ENCODE assay signal across 8 mouse cellular contexts in the genomic region with DNA sequence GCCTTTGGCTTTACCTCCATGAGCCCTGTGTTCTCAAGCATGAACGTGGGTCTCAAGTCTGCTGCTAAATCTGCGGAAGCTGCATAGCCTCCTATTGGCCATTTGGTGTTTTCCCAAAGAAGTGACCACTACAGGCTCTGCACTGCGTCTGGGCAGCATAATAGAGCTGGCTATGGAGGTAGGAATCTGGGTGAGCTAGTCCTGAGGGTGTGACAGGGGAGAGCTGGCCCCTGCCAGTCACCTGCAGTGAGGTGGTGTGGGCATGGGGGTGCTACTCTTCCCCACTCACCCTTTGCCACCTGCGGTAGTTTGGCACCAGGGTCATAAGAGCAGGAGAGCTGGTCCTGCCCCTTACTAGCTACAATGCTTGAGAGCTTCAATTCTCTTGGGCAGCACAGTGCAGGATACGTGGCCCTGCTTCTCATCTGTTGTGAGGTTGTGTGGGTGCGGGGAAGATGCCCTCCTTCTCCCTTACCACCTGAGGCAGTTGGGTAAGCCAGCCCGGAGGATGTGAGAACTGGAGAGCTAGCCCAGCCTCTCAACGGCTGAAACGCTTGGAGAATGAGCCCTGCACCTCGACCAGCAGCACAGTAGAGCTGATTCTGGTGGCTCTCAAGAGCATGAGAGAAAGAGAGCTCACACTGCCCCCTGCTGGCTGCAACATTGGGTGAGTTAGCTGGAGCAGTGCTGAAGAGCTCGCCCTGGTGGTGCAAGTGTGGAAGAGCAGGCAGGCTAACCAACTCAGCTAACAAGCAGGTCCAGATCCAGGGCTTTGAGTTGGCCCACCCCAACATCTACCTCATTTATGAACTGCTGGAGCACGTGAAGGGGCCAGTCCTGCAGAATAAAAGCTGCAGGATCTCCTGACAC. TPM values are rescaled to one million over a fixed set of nuclear protein-coding genes. Genes with fewer than 3 reads are reported as not detected.
A peak's percentile ranks its signal among the peaks of the same experiment; 100 is the strongest.
DNase-seq lines count a peak whose midpoint lies in the region; ATAC-seq and TF ChIP-seq lines count a peak whose summit lies in the region.

No protein-coding gene starts in this region.

- peaks cover 3% of the 10 kb centered on the region; the same call in 1 of the 2 replicates for H3K4me1 ChIP-seq in bone marrow, adult 2 months (ENCODE audit: control insufficient read depth, insufficient read depth, low read length)
- no peaks in the 10 kb centered on the region for H3K4me1 ChIP-seq in embryonic fibroblast, embryonic 13.5 days (ENCODE audit: control insufficient read depth, insufficient read depth, low read length)
- H3K4me1 ChIP-seq in heart, embryonic 10.5 days, result no peaks in the 10 kb centered on the region
- H3K4me1 ChIP-seq in kidney, embryonic 16.5 days (ENCODE audit: insufficient read depth, low read length), result no peaks in the 10 kb centered on the region
- H3K4me1 ChIP-seq in liver, adult 2 months (ENCODE audit: control insufficient read depth, insufficient read depth, low read length), result no peaks in the 10 kb centered on the region
- H3K4me1 ChIP-seq in neural tube, embryonic 11.5 days (ENCODE audit: control insufficient read depth, insufficient read depth, low read length), result no peaks in the 10 kb centered on the region
- no peaks in the 10 kb centered on the region for H3K4me1 ChIP-seq in stomach, postnatal 0 days (replicated peaks; ENCODE audit: control insufficient read depth, insufficient read depth)

- TF ChIP-seq CTCF in bone marrow, adult 2 months (IDR thresholded peaks at IDR 0.05; ENCODE audit: control insufficient read depth, insufficient read depth, low read length), result peak; percentile 99
- peak; percentile 97 for TF ChIP-seq CTCF in embryonic fibroblast, embryonic 13.5 days (IDR thresholded peaks at IDR 0.05; ENCODE audit: borderline replicate concordance, insufficient read depth, low read length)
- peak; percentile 100 for TF ChIP-seq CTCF in liver, adult 2 months (IDR thresholded peaks at IDR 0.05; ENCODE audit: low read depth, low read length)
- TF ChIP-seq CTCF in stomach, postnatal 0 days (IDR thresholded peaks at IDR 0.05; ENCODE audit: low read depth), result peak; percentile 100

- no peak overlapping the region for H3K4me3 ChIP-seq in bone marrow, adult 2 months (replicated peaks; ENCODE audit: control insufficient read depth, low read depth, low read length)
- H3K4me3 ChIP-seq in embryonic fibroblast, embryonic 13.5 days (ENCODE audit: insufficient read depth, low read length), result no peak overlapping the region
- no peak overlapping the region for H3K4me3 ChIP-seq in heart, embryonic 10.5 days
- H3K4me3 ChIP-seq in kidney, embryonic 16.5 days (ENCODE audit: low read length), result no peak overlapping the region
- no peak overlapping the region for H3K4me3 ChIP-seq in liver, adult 2 months (ENCODE audit: insufficient read depth, low read depth, low read length)
- no peak overlapping the region for H3K4me3 ChIP-seq in neural tube, embryonic 11.5 days (ENCODE audit: low read depth, low read length)
- no peak overlapping the region for H3K4me3 ChIP-seq in stomach, postnatal 0 days (ENCODE audit: low read depth, low read length)

- H3K9me3 ChIP-seq in heart, embryonic 10.5 days, result no peaks in the 10 kb centered on the region
- no peaks in the 10 kb centered on the region for H3K9me3 ChIP-seq in kidney, embryonic 16.5 days (ENCODE audit: low read length)
- H3K9me3 ChIP-seq in neural tube, embryonic 11.5 days (ENCODE audit: control insufficient read depth, low read length), result no peaks in the 10 kb centered on the region
- no peaks in the 10 kb centered on the region for H3K9me3 ChIP-seq in stomach, postnatal 0 days (ENCODE audit: control insufficient read depth, low read length)

- peak overlapping the region; percentile 5; the same call in 1 of the 2 replicates for H3K27ac ChIP-seq in bone marrow, adult 2 months (ENCODE audit: control insufficient read depth, insufficient read depth, low read depth, low read length, poor library complexity)
- H3K27ac ChIP-seq in embryonic fibroblast, embryonic 13.5 days (ENCODE audit: insufficient read depth, low read length), result no peak overlapping the region
- no peak overlapping the region for H3K27ac ChIP-seq in heart, embryonic 10.5 days
- no peak overlapping the region for H3K27ac ChIP-seq in kidney, embryonic 16.5 days (ENCODE audit: low read length)
- H3K27ac ChIP-seq in liver, adult 2 months (replicated peaks; ENCODE audit: insufficient read depth, low read depth, low read length), result no peak overlapping the region
- H3K27ac ChIP-seq in neural tube, embryonic 11.5 days (ENCODE audit: low read depth, low read length), result no peak overlapping the region
- no peak overlapping the region for H3K27ac ChIP-seq in stomach, postnatal 0 days (replicated peaks)

- no peaks in the 10 kb centered on the region for H3K79me2 ChIP-seq in liver, adult 2 months (ENCODE audit: control insufficient read depth, insufficient read depth, low read length)

- no peak overlapping the region for H3K4me2 ChIP-seq in kidney, embryonic 16.5 days (replicated peaks; ENCODE audit: low read depth, low read length)
- no peak overlapping the region for H3K4me2 ChIP-seq in neural tube, embryonic 11.5 days (ENCODE audit: low read depth)
- H3K4me2 ChIP-seq in stomach, postnatal 0 days (replicated peaks; ENCODE audit: low read depth), result no peak overlapping the region

- no peak for TF ChIP-seq EP300 in stomach, postnatal 0 days (optimal IDR thresholded peaks at IDR 0.05)

- ATAC-seq in kidney, embryonic 16.5 days (ENCODE audit: low FRiP score, low TSS enrichment), result peak; percentile 71
- ATAC-seq in neural tube, embryonic 11.5 days (ENCODE audit: insufficient read depth, low FRiP score, low TSS enrichment), result no peak
- peak; percentile 76; the same call in 1 of the 2 replicates for ATAC-seq in stomach, postnatal 0 days (ENCODE audit: low FRiP score, low TSS enrichment)

- H3K27me3 ChIP-seq in heart, embryonic 10.5 days (ENCODE audit: insufficient read depth, poor library complexity, severe bottlenecking), result no peaks in the 10 kb centered on the region
- H3K27me3 ChIP-seq in kidney, embryonic 16.5 days (ENCODE audit: insufficient read depth, low read length), result no peaks in the 10 kb centered on the region
- no peaks in the 10 kb centered on the region for H3K27me3 ChIP-seq in liver, adult 2 months (ENCODE audit: control insufficient read depth, insufficient read depth, low read length)
- no peaks in the 10 kb centered on the region for H3K27me3 ChIP-seq in neural tube, embryonic 11.5 days (ENCODE audit: control insufficient read depth, insufficient read depth, low read length)
- no peaks in the 10 kb centered on the region for H3K27me3 ChIP-seq in stomach, postnatal 0 days (ENCODE audit: control insufficient read depth, insufficient read depth, low read length)

- DNase-seq in CD4-positive helper T cell, adult 2 months (ENCODE audit: low read depth, low spot score), result peak; percentile 82
- peak; percentile 92 for DNase-seq in heart, embryonic 10.5 days (ENCODE audit: low spot score)
- DNase-seq in liver, adult 2 months (ENCODE audit: extremely low read depth, low read depth, low spot score), result peak; percentile 66
- peak; percentile 83 for DNase-seq in neural tube, embryonic 11.5 days (ENCODE audit: low spot score)
- DNase-seq in stomach, postnatal 0 days (ENCODE audit: low spot score), result peak; percentile 93

- H3K9ac ChIP-seq in kidney, embryonic 16.5 days (replicated peaks; ENCODE audit: low read length), result no peak overlapping the region
- H3K9ac ChIP-seq in liver, adult 2 months (ENCODE audit: low read depth, low read length), result no peak overlapping the region
- no peak overlapping the region for H3K9ac ChIP-seq in neural tube, embryonic 11.5 days (ENCODE audit: low read length)
- no peak overlapping the region for H3K9ac ChIP-seq in stomach, postnatal 0 days (ENCODE audit: low read length)

- 36% methylated on average over 12 of the region's 12 CpGs for WGBS in bone marrow, adult 2 months
- WGBS in heart, embryonic 10.5 days, result 45% methylated on average over 12 of the region's 12 CpGs
- 45% methylated on average over 12 of the region's 12 CpGs for WGBS in kidney, embryonic 16.5 days
- 47% methylated on average over 12 of the region's 12 CpGs for WGBS in liver, adult 2 months
- 53% methylated on average over 12 of the region's 12 CpGs for WGBS in neural tube, embryonic 11.5 days
- WGBS in stomach, postnatal 0 days, result 44% methylated on average over 12 of the region's 12 CpGs

- TF ChIP-seq POLR2A in bone marrow, adult 2 months (IDR thresholded peaks at IDR 0.05; ENCODE audit: borderline replicate concordance, control insufficient read depth, low read depth, low read length), result no peak
- no peak for TF ChIP-seq POLR2A in embryonic fibroblast, embryonic 13.5 days (IDR thresholded peaks at IDR 0.05; ENCODE audit: low read depth, low read length)
- no peak for TF ChIP-seq POLR2A in liver, adult 2 months (IDR thresholded peaks at IDR 0.05; ENCODE audit: extremely low read depth, insufficient read depth, low read length)

- no peaks in the 10 kb centered on the region for H3K36me3 ChIP-seq in heart, embryonic 10.5 days
- H3K36me3 ChIP-seq in kidney, embryonic 16.5 days (ENCODE audit: insufficient read depth, low read length), result no peaks in the 10 kb centered on the region
- H3K36me3 ChIP-seq in liver, adult 2 months (ENCODE audit: control insufficient read depth, insufficient read depth, low read length), result no peaks in the 10 kb centered on the region
- H3K36me3 ChIP-seq in neural tube, embryonic 11.5 days (ENCODE audit: control insufficient read depth, insufficient read depth, low read length), result no peaks in the 10 kb centered on the region
- no peaks in the 10 kb centered on the region for H3K36me3 ChIP-seq in stomach, postnatal 0 days (ENCODE audit: control insufficient read depth, insufficient read depth, low read length)

RNA-seq across cellular contexts. Expression of a gene that starts 14.3 kb away (rescaled TPM):
- polyA plus RNA-seq in bone marrow, adult 2 months (2011; ENCODE audit: insufficient read depth, insufficient read length, low replicate concordance, missing spikeins), result 8,678 and 25,400 TPM in 2 replicates
- not detected in 2 replicates for polyA plus RNA-seq in embryonic fibroblast, embryonic 13.5 days (2011; ENCODE audit: insufficient read length, low read depth, missing spikeins)
- polyA plus RNA-seq in heart, embryonic 10.5 days (2016; fragmentation: Nextera tagmentation; extraction: Ambion mirVana), result not detected in 2 replicates
- 9.6 and 15.0 TPM in 2 replicates for polyA plus RNA-seq in kidney, embryonic 16.5 days (2015; fragmentation: Nextera tagmentation; extraction: Ambion mirVana)
- 2.6 and 3.6 TPM in 2 replicates for total RNA-seq in liver, adult 2 months (2014; rRNA removed)
- 0.76 and 0.92 TPM in 2 replicates for polyA plus RNA-seq in liver, adult 2 months (2012; rRNA removed)
- polyA plus RNA-seq in neural tube, embryonic 11.5 days (2014; fragmentation: Nextera tagmentation; extraction: Ambion mirVana), result 2.6 and 5.2 TPM in 2 replicates
- 56.6 and 65.4 TPM in 2 replicates for polyA plus RNA-seq in stomach, postnatal 0 days (2015; fragmentation: Nextera tagmentation; extraction: Ambion mirVana)

RNA-seq across cellular contexts. Expression of a gene that starts 16.9 kb away (rescaled TPM):
- not detected in 2 replicates for polyA plus RNA-seq in bone marrow, adult 2 months (2011; ENCODE audit: insufficient read depth, insufficient read length, low replicate concordance, missing spikeins)
- polyA plus RNA-seq in embryonic fibroblast, embryonic 13.5 days (2011; ENCODE audit: insufficient read length, low read depth, missing spikeins), result not detected in 2 replicates
- not detected in 2 replicates for polyA plus RNA-seq in heart, embryonic 10.5 days (2016; fragmentation: Nextera tagmentation; extraction: Ambion mirVana)
- not detected in 2 replicates for polyA plus RNA-seq in kidney, embryonic 16.5 days (2015; fragmentation: Nextera tagmentation; extraction: Ambion mirVana)
- not detected in 2 replicates for total RNA-seq in liver, adult 2 months (2014; rRNA removed)
- not detected in 2 replicates for polyA plus RNA-seq in liver, adult 2 months (2012; rRNA removed)
- not detected in 2 replicates for polyA plus RNA-seq in neural tube, embryonic 11.5 days (2014; fragmentation: Nextera tagmentation; extraction: Ambion mirVana)
- polyA plus RNA-seq in stomach, postnatal 0 days (2015; fragmentation: Nextera tagmentation; extraction: Ambion mirVana), result 0.33 and 0.50 TPM in 2 replicates

RNA-seq across cellular contexts. Expression of a gene that starts 41.0 kb away (rescaled TPM):
- polyA plus RNA-seq in bone marrow, adult 2 months (2011; ENCODE audit: insufficient read depth, insufficient read length, low replicate concordance, missing spikeins), result 4,508 and 18,334 TPM in 2 replicates
- polyA plus RNA-seq in embryonic fibroblast, embryonic 13.5 days (2011; ENCODE audit: insufficient read length, low read depth, missing spikeins), result not detected in 2 replicates
- not detected in 2 replicates for polyA plus RNA-seq in heart, embryonic 10.5 days (2016; fragmentation: Nextera tagmentation; extraction: Ambion mirVana)
- polyA plus RNA-seq in kidney, embryonic 16.5 days (2015; fragmentation: Nextera tagmentation; extraction: Ambion mirVana), result 13.9 and 22.6 TPM in 2 replicates
- 1.4 and 1.7 TPM in 2 replicates for total RNA-seq in liver, adult 2 months (2014; rRNA removed)
- polyA plus RNA-seq in liver, adult 2 months (2012; rRNA removed), result 0.54 and 0.90 TPM in 2 replicates
- polyA plus RNA-seq in neural tube, embryonic 11.5 days (2014; fragmentation: Nextera tagmentation; extraction: Ambion mirVana), result 4.8 and 5.3 TPM in 2 replicates
- 14.4 and 18.3 TPM in 2 replicates for polyA plus RNA-seq in stomach, postnatal 0 days (2015; fragmentation: Nextera tagmentation; extraction: Ambion mirVana)

RNA-seq across cellular contexts. Expression of a gene that starts 56.0 kb away (rescaled TPM):
- polyA plus RNA-seq in bone marrow, adult 2 months (2011; ENCODE audit: insufficient read depth, insufficient read length, low replicate concordance, missing spikeins), result 1.0 TPM in 1 of 2 replicates, not detected in the other
- polyA plus RNA-seq in embryonic fibroblast, embryonic 13.5 days (2011; ENCODE audit: insufficient read length, low read depth, missing spikeins), result 1.9 and 2.2 TPM in 2 replicates
- not detected in 2 replicates for polyA plus RNA-seq in heart, embryonic 10.5 days (2016; fragmentation: Nextera tagmentation; extraction: Ambion mirVana)
- 0.12 and 0.36 TPM in 2 replicates for polyA plus RNA-seq in kidney, embryonic 16.5 days (2015; fragmentation: Nextera tagmentation; extraction: Ambion mirVana)
- not detected in 2 replicates for total RNA-seq in liver, adult 2 months (2014; rRNA removed)
- polyA plus RNA-seq in liver, adult 2 months (2012; rRNA removed), result not detected in 2 replicates
- not detected in 2 replicates for polyA plus RNA-seq in neural tube, embryonic 11.5 days (2014; fragmentation: Nextera tagmentation; extraction: Ambion mirVana)
- polyA plus RNA-seq in stomach, postnatal 0 days (2015; fragmentation: Nextera tagmentation; extraction: Ambion mirVana), result 24.5 and 27.3 TPM in 2 replicates

Comparison
In these comparisons a context has a peak if more than half of its experiments do, and no peak if none do; other contexts are left out.
1. RNA of a gene that starts 14.3 kb away (polyA plus RNA-seq): 8,678 to 25,400 TPM in bone marrow, adult 2 months; 56.6 to 65.4 TPM in stomach, postnatal 0 days, 9.6 to 15.0 TPM in kidney, embryonic 16.5 days, 2.6 to 5.2 TPM in neural tube, embryonic 11.5 days, 0.76 to 0.92 TPM in liver, adult 2 months, not detected in heart, embryonic 10.5 days and not detected in embryonic fibroblast, embryonic 13.5 days; every median in the first group is over 100 times any median in the second.
2. RNA of a gene that starts 41.0 kb away (polyA plus RNA-seq): 4,508 to 18,334 TPM in bone marrow, adult 2 months; 13.9 to 22.6 TPM in kidney, embryonic 16.5 days, 14.4 to 18.3 TPM in stomach, postnatal 0 days, 4.8 to 5.3 TPM in neural tube, embryonic 11.5 days, 0.54 to 0.90 TPM in liver, adult 2 months, not detected in embryonic fibroblast, embryonic 13.5 days and not detected in heart, embryonic 10.5 days; every median in the first group is over 100 times any median in the second.
3. Peak in every context shown above with its lines, with median percentiles within 50 percentile points of each other: DNase-seq and CTCF ChIP-seq.